Comparison of ENCODE assay signal across 8 mouse cellular contexts in genomic region chr17:87530818-87531410, GRCm38 (mm10).
A peak's percentile ranks its signal among the peaks of the same experiment; 100 is the strongest.
DNase-seq lines count a peak whose midpoint lies in the region; ATAC-seq and TF ChIP-seq lines count a peak whose summit lies in the region.

No protein-coding gene starts in this region.

- ATAC-seq in lung, embryonic 15.5 days (ENCODE audit: borderline replicate concordance, extremely low read depth, low FRiP score, low TSS enrichment) = no peak
- ATAC-seq in intestine, postnatal 0 days = peak; percentile 1; the same call in 1 of the 2 replicates
- ATAC-seq in neural tube, embryonic 13.5 days (ENCODE audit: low read depth) = peak; percentile 54

- H3K36me3 ChIP-seq in lung, embryonic 15.5 days = no peaks in the 10 kb centered on the region
- no peaks in the 10 kb centered on the region for H3K36me3 ChIP-seq in forebrain, embryonic 10.5 days (replicated peaks)
- H3K36me3 ChIP-seq in intestine, postnatal 0 days (ENCODE audit: control insufficient read depth, insufficient read depth) = no peaks in the 10 kb centered on the region
- no peaks in the 10 kb centered on the region for H3K36me3 ChIP-seq in neural tube, embryonic 13.5 days

- H3K4me2 ChIP-seq in lung, embryonic 15.5 days = peak overlapping the region; percentile 72
- peak overlapping the region; percentile 59 for H3K4me2 ChIP-seq in intestine, postnatal 0 days (replicated peaks; ENCODE audit: low read depth)
- H3K4me2 ChIP-seq in neural tube, embryonic 13.5 days = peak overlapping the region; percentile 65

- no peaks in the 10 kb centered on the region for H3K9me3 ChIP-seq in lung, embryonic 15.5 days
- H3K9me3 ChIP-seq in forebrain, embryonic 10.5 days = no peaks in the 10 kb centered on the region
- H3K9me3 ChIP-seq in intestine, postnatal 0 days (ENCODE audit: control insufficient read depth) = no peaks in the 10 kb centered on the region
- H3K9me3 ChIP-seq in neural tube, embryonic 13.5 days = no peaks in the 10 kb centered on the region

- H3K9ac ChIP-seq in lung, embryonic 15.5 days = peak overlapping the region; percentile 38
- 0 out of 2 replicates have a peak overlapping the region, but pooled peaks have one; percentile 22 for H3K9ac ChIP-seq in intestine, postnatal 0 days (ENCODE audit: low read depth, low read length)
- peak overlapping the region; percentile 62 for H3K9ac ChIP-seq in neural tube, embryonic 13.5 days

- peak overlapping the region; percentile 70 for H3K27ac ChIP-seq in lung, embryonic 15.5 days
- peak overlapping the region; percentile 79 for H3K27ac ChIP-seq in forebrain, embryonic 10.5 days
- peak overlapping the region; percentile 77 for H3K27ac ChIP-seq in intestine, postnatal 0 days (ENCODE audit: low read depth, low read length)
- peak overlapping the region; percentile 61 for H3K27ac ChIP-seq in neural tube, embryonic 13.5 days (replicated peaks)

- no peak for TF ChIP-seq CTCF in intestine, postnatal 0 days (IDR thresholded peaks at IDR 0.05; ENCODE audit: low read depth)

- DNase-seq in lung, postnatal 25 days (ENCODE audit: low spot score) = no peak
- DNase-seq in forebrain, embryonic 10.5 days (ENCODE audit: extremely low spot score, low spot score) = no peak
- DNase-seq in thymus, adult 18-20 months = no peak
- DNase-seq in spleen, adult 12 weeks (ENCODE audit: low spot score) = no peak
- no peak for DNase-seq in layer of hippocampus, adult 9-11 months

- peaks cover 36% of the 10 kb centered on the region for H3K4me1 ChIP-seq in lung, embryonic 15.5 days
- H3K4me1 ChIP-seq in forebrain, embryonic 10.5 days = peaks cover 39% of the 10 kb centered on the region
- peaks cover 9% of the 10 kb centered on the region; the same call in 1 of the 2 replicates for H3K4me1 ChIP-seq in intestine, postnatal 0 days (replicated peaks; ENCODE audit: control insufficient read depth, insufficient read depth, low read length)
- peaks cover 29% of the 10 kb centered on the region for H3K4me1 ChIP-seq in neural tube, embryonic 13.5 days (replicated peaks)

- WGBS in lung, embryonic 15.5 days = 6% methylated on average over 17 of the region's 17 CpGs
- 1% methylated on average over 17 of the region's 17 CpGs for WGBS in forebrain, embryonic 10.5 days
- WGBS in intestine, postnatal 0 days = 9% methylated on average over 17 of the region's 17 CpGs
- 2% methylated on average over 17 of the region's 17 CpGs for WGBS in neural tube, embryonic 13.5 days

- H3K4me3 ChIP-seq in lung, embryonic 15.5 days = peak overlapping the region; percentile 45
- peak overlapping the region; percentile 54 for H3K4me3 ChIP-seq in forebrain, embryonic 10.5 days
- H3K4me3 ChIP-seq in intestine, postnatal 0 days (ENCODE audit: low read depth, low read length) = peak overlapping the region; percentile 21
- H3K4me3 ChIP-seq in neural tube, embryonic 13.5 days = peak overlapping the region; percentile 40

- H3K27me3 ChIP-seq in lung, embryonic 15.5 days = no peaks in the 10 kb centered on the region
- peaks cover 35% of the 10 kb centered on the region for H3K27me3 ChIP-seq in forebrain, embryonic 10.5 days (ENCODE audit: poor library complexity, severe bottlenecking)
- H3K27me3 ChIP-seq in intestine, postnatal 0 days (replicated peaks; ENCODE audit: control insufficient read depth, insufficient read depth, low read length) = no peaks in the 10 kb centered on the region
- H3K27me3 ChIP-seq in neural tube, embryonic 13.5 days = no peaks in the 10 kb centered on the region
